Mouse (Mus musculus) stomach, postnatal 0 days (tissue): ENCODE measurements around the gene Snx27.

Source experiments
- CTCF ChIP-seq: IDR thresholded peaks from 2 replicates; pipeline ENCODE4 v1.5.1; 2016; ENCODE audit warnings: antibody characterized with exemption, low read depth, mild to moderate bottlenecking, moderate library complexity
- EP300 ChIP-seq: optimal IDR thresholded peaks from 2 replicates; pipeline ENCODE3; 2016; ENCODE audit warnings: antibody characterized with exemption

DNA sequence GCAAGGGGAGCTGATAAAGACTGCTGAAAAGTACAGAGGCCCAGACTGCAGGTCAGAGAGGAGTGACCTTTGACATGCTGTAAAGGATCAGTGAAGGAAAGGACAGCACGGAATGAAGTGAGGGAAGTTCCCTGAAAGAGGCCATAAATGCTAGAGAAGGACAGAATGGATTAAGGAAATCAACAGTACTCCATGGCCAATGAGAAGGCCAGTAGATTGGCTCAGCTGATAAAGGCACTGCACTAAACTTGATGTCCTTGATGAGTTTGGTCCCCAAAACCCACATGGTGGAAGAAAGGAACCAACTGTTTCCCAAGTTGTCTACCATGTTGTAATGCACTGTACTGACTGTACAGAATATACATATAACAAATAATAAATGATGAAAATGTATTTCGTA, 55.8 kb downstream of the Snx27 start:
- TF ChIP-seq CTCF = no peak
- no peak for TF ChIP-seq EP300
